Mouse (Mus musculus) forebrain, embryonic 15.5 days (tissue): ENCODE measurements around the gene Flt1. TPM values are rescaled to one million over a fixed set of nuclear protein-coding genes. Genes with fewer than 3 reads are reported as not detected.
A peak's percentile ranks its signal among the peaks of the same experiment; 100 is the strongest.

ENCODE experiments used
- ATAC-seq: fragments of 200-750 bp; cut with Nextera tagmentation; replicated peaks from 2 replicates; pipeline ENCODE4 v1.8.0; 2017; ENCODE audit warnings: mild to moderate bottlenecking, moderate TSS enrichment, moderate library complexity
- H3K27ac ChIP-seq: fragments of 300-500 bp; sonication (generic); replicated peaks from 2 replicates; pipeline ENCODE4 v1.5.1; 2015; ENCODE audit warnings: mild to moderate bottlenecking, inconsistent platforms
- H3K27me3 ChIP-seq: fragments of 300-500 bp; sonication (generic); 2 replicates; pipeline ENCODE4 v1.6.1; 2015; ENCODE audit warnings: inconsistent platforms
- H3K36me3 ChIP-seq: fragments of 300-500 bp; sonication (generic); 2 replicates; pipeline ENCODE4 v1.6.1; 2015; ENCODE audit warnings: mild to moderate bottlenecking, inconsistent platforms
- H3K4me1 ChIP-seq: fragments of 300-500 bp; sonication (generic); 2 replicates; pipeline ENCODE4 v1.6.1; 2015; ENCODE audit warnings: inconsistent platforms
- H3K4me2 ChIP-seq: fragments of 300-500 bp; sonication (generic); replicated peaks from 2 replicates; pipeline ENCODE4 v1.6.1; 2015; ENCODE audit warnings: mild to moderate bottlenecking, inconsistent platforms
- H3K4me3 ChIP-seq: fragments of 300-500 bp; sonication (generic); 2 replicates; pipeline ENCODE4 v1.5.1; 2015; ENCODE audit warnings: mild to moderate bottlenecking, inconsistent platforms
- H3K9ac ChIP-seq: fragments of 300-500 bp; sonication (generic); replicated peaks from 2 replicates; pipeline ENCODE4 v1.6.1; 2015; ENCODE audit warnings: mild to moderate bottlenecking, inconsistent platforms
- H3K9me3 ChIP-seq: fragments of 300-500 bp; sonication (generic); 2 replicates; pipeline ENCODE4 v1.6.1; 2016; ENCODE audit warnings: inconsistent platforms
- WGBS: fragments of 180-500 bp; shearing (Covaris S2); methylation state at CpG from one replicate; pipeline ENCODE4 v1.1.7; 2015; ENCODE audit warnings: mixed read lengths; 5-methylcytosine and 5-hydroxymethylcytosine counted together
- polyA plus RNA-seq: library from polyadenylated mRNA; unstranded; fragments of >200 nt; fragmentation: Nextera tagmentation; extraction: Ambion mirVana; gene quantifications from 2 replicates; pipeline ENCODE4 v1.2.1, GENCODE M21; 2015

Flt1 gene
- polyA plus RNA-seq, 1 experiment from 2014 or later = 10.7 TPM

DNA sequence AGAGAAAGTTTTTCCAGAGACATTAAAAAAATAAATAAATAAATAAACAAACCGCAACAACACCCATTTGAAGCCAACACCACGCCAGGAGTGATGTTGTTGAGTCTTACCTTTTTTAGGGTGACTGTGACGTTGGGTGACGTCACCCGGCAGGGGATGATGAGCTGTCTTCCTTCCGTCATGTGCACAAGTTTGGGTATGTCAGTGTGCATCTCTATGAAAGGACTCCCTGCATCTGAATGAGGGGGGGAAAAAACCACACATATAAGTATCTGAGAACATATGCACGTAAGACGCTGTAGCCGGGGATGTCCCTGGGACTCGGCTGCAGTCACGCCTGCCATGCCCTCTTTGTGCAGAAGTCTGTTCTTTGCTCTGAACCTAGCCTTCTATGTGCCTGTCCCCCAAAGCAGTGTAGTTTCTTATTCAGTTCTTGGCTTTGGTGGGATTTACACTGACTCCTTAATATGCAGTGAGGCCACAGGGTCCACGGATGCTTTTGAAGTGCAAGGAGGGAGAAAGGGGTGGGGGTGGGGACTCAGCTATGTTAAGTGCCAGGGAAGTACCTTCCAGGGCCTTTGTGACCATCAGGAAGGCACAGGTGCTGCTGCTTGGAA lies 42.0 kb downstream of the Flt1 start:
- Histone ChIP-seq H3K27ac (no peak overlapping the region), H3K9me3 (no peaks in the 10 kb centered on the region), H3K4me3 (no peak overlapping the region), H3K4me2 (no peak overlapping the region), H3K9ac (no peak overlapping the region), H3K4me1 (peaks cover 21% of the 10 kb centered on the region), H3K36me3 (no peaks in the 10 kb centered on the region), H3K27me3 (no peaks in the 10 kb centered on the region)
- 88% methylated on average over 12 of the region's 12 CpGs for whole genome bisulfite sequencing
- no peak for ATAC-seq

DNA sequence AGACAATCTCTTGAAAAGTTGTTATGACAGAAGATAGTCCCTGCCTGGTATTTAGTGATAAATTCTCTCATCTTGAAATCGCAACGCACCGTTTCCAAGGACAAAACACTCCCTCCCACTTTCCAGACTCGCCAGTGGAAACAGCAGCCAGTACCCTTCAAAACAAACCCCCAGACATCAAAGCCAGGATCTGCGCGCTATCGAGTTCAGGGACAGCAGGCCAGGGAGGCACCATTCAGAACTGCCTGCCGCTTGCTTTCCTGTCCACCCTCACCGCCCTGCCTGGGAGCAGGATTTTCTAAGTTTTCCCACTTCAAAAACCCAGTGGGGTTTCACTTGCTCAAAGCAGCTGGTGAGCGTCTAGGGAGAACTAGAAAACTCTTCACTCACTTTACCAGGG lies 44.6 kb downstream of the Flt1 start:
- 17% methylated on average over 10 of the region's 10 CpGs for WGBS
- Histone ChIP-seq H3K27ac (no peak overlapping the region; the same call in 1 of the 2 replicates), H3K27me3 (no peaks in the 10 kb centered on the region), H3K4me3 (no peak overlapping the region), H3K4me2 (peak overlapping the region; percentile 15; the same call in 1 of the 2 replicates), H3K36me3 (no peaks in the 10 kb centered on the region), H3K9ac (no peak overlapping the region), H3K9me3 (no peaks in the 10 kb centered on the region), H3K4me1 (peaks cover 21% of the 10 kb centered on the region)
- no peak; the same call in 1 of the 2 replicates for ATAC-seq

DNA sequence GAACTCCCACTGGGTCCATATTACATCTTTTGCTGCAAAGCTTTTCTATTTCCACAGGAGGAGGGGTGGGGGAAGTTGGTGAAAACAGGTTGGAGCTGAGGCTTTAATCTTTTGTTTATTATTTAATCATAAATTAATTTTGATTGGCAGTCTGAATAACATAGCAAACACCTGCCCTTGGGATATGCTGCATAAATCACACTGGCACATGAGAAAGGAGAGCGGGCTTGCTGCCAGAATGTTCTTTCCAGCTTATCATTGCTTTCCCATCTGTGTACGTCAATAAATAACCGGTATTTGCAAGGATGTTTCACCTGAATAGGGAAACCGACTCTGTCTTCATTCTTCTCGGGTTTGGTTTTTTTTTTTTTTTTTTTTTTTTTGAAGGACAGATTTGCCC lies 45.1 kb downstream of the Flt1 start:
- Histone ChIP-seq H3K9me3 (no peaks in the 10 kb centered on the region), H3K27ac (no peak overlapping the region), H3K9ac (no peak overlapping the region), H3K4me2 (no peak overlapping the region), H3K4me3 (no peak overlapping the region), H3K4me1 (peaks cover 21% of the 10 kb centered on the region), H3K27me3 (no peaks in the 10 kb centered on the region), H3K36me3 (no peaks in the 10 kb centered on the region)
- ATAC-seq = no peak
- WGBS = 51% methylated on average over 5 of the region's 5 CpGs

DNA sequence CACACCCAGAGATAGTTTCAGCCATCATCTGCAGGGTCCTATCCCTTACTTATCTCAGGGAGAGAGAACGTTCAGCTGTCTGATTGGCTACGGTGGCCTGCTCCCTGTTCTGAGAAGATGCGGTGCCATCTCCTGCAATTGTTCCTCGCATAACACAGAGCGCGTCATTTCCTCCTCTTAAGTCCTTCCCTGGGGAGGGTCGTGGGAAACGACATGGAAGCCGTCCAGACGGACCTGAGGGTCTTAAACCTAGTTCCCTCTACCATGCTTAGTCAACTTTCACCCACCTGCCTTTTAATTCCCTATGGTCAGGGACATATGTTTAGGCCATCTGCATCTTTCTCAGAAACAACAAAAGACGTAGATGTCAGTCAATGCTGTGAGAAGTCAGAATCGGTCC lies 46.5 kb downstream of the Flt1 start:
- Histone ChIP-seq H3K27me3 (no peaks in the 10 kb centered on the region), H3K4me2 (no peak overlapping the region), H3K9ac (no peak overlapping the region), H3K27ac (no peak overlapping the region), H3K9me3 (no peaks in the 10 kb centered on the region), H3K4me1 (peaks cover 21% of the 10 kb centered on the region), H3K36me3 (no peaks in the 10 kb centered on the region), H3K4me3 (no peak overlapping the region)
- 86% methylated on average over 12 of the region's 12 CpGs for WGBS
- ATAC-seq = no peak

DNA sequence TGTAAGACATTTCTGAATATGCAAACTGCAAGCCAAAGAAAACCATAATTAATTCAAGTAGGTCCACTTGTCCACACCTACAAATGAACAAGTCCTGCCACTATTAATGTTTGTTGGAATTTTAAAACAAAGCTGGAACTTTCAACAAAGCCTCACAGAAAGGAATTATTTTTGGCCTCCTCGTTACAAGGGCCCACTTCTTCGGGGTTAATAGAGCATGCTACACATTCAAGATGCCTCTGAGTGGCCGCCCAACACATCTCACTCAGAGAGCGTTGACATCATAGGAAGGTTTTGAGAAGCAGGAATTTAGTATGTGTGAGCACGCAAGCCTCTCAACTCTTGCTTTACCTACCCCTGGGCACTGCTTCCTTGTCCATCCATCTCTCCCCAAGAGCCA lies 50.0 kb downstream of the Flt1 start:
- 34% methylated on average over 5 of the region's 5 CpGs for WGBS
- no peaks in the 10 kb centered on the region for H3K36me3 ChIP-seq
- ATAC-seq = no peak

DNA sequence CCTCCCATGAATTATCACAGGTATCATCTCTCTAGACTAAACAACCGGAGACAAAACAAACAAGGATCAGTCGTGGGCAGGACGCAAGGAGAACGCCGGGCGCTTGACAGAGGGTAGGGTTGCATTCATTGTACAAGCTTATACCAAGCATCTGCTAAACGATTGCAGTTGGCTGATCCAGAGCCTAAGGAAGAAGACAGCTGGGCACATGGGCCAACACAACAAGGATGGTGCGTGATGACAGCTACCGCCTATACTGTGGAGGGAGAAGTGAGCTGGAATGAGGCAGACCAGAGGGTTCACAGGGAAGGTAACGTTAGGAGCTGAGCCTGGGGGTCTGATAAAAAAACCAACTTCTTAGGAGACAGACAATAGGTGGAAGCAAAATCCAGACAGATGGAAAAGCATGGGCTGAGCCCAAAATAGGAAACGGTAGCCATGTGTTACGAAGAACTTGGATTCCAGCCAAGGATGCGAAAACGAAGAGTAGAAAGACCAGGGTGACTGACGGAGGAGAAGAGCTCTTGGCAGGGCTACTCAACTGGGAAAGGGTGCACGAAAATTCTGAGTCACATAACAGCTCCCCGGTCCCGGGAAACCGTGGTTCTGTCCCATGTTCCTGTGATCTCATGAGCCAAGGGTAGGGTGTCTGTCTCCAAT lies 53.9 kb downstream of the Flt1 start:
- ATAC-seq = 0 out of 2 replicates have a peak, but pooled peaks have one; percentile 26
- H3K4me1 ChIP-seq = 0 out of 2 replicates have a peak, but pooled peaks cover 7% of the 10 kb centered on the region
- no peak overlapping the region for H3K9ac ChIP-seq
- H3K9me3 ChIP-seq = no peaks in the 10 kb centered on the region
- no peaks in the 10 kb centered on the region for H3K27me3 ChIP-seq
- no peak overlapping the region for H3K4me3 ChIP-seq
- 60% methylated on average over 19 of the region's 19 CpGs for WGBS
- H3K4me2 ChIP-seq = no peak overlapping the region
- no peaks in the 10 kb centered on the region for H3K36me3 ChIP-seq
- H3K27ac ChIP-seq = peak overlapping the region; percentile 46

More for the DNA sequence above, 50.0 kb downstream of the Flt1 start:
- Histone ChIP-seq H3K4me3 (no peak overlapping the region), H3K27ac (no peak overlapping the region), H3K4me1 (peaks cover 16% of the 10 kb centered on the region), H3K4me2 (no peak overlapping the region), H3K9ac (no peak overlapping the region), H3K9me3 (no peaks in the 10 kb centered on the region), H3K27me3 (no peaks in the 10 kb centered on the region)

DNA sequence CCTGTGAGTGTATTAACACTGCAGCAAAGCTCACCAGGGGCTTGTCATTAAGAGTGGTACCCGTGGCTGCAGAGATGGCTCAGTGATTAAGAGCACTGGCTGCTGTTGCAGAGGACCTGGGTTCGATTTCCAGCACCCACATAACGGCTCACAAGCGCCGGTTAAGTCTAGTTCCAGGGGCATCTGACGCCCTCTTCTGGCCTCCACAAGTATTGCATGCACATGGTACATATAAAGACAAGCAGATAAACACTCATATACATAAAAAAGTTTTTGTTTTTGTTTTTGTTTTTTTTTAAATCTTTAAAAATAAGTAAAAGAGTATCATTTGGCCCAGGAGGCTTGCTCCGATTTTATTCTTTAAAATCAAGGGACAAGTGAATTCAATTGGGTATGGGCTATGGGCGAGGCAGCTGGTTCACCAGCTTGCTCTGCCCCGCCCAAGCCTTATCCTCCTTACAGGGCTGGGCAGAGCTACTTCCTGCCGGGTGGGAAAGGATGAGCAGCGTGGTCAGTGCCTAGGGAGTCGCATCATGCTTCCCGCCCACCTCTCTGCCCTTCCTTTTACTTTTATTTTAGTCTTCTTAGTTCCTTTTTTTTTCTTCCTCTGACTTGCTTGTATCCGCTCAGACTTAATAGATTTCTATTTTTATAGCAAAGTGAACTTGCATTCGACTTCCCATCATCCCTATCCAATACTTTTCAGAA lies 57.0 kb downstream of the Flt1 start:
- Histone ChIP-seq H3K27ac (no peak overlapping the region), H3K4me1 (0 out of 2 replicates have a peak, but pooled peaks cover 7% of the 10 kb centered on the region), H3K4me3 (no peak overlapping the region), H3K4me2 (no peak overlapping the region), H3K36me3 (no peaks in the 10 kb centered on the region), H3K9me3 (no peaks in the 10 kb centered on the region), H3K27me3 (no peaks in the 10 kb centered on the region), H3K9ac (no peak overlapping the region)
- WGBS = 88% methylated on average over 15 of the region's 15 CpGs
- ATAC-seq = no peak

DNA sequence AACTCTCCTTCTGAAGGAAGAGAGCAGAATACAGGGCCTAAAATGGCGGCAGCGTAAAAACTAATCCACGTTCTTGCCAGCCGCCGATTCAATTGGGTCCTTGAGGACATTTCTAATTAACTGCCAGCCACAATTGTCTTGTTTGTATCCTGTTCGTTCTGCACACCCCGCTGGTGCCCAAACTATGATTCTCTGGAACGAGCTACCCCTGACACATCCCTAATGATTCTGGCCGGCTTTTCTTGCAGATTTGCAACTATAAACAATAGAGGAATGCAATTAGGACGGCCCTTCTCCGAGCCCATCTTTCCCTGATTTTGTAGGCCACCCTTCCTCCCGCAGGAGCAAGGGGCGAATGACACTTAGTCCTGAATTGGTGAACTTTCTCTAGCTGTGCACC lies 59.9 kb downstream of the Flt1 start:
- no peak overlapping the region for H3K4me2 ChIP-seq
- H3K4me3 ChIP-seq = no peak overlapping the region
- H3K27me3 ChIP-seq = no peaks in the 10 kb centered on the region
- no peak for ATAC-seq
- WGBS = 38% methylated on average over 13 of the region's 13 CpGs
- H3K27ac ChIP-seq = no peak overlapping the region
- no peaks in the 10 kb centered on the region for H3K36me3 ChIP-seq
- H3K9me3 ChIP-seq = no peaks in the 10 kb centered on the region
- no peaks in the 10 kb centered on the region for H3K4me1 ChIP-seq
- H3K9ac ChIP-seq = no peak overlapping the region

DNA sequence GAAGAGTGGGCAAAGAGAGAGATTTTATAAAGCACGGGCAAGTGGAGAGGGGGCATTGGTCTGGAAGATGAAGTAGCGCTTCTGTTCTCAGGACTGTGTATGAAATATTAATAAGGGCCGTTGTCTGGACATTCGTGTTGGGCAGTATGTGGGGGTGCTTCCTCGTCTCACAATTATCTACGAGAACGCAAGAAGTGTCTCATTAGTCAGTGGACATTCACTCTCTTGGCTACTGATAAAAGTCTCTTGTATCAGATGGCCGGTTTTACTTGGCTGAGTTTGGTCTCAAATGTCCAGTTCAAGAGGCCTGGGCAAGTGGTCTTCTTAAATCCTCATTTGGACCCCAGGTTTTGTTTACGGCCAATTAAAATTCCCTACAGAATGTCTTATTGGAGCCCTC lies 60.4 kb downstream of the Flt1 start:
- Histone ChIP-seq H3K9me3 (no peaks in the 10 kb centered on the region), H3K4me1 (no peaks in the 10 kb centered on the region), H3K9ac (no peak overlapping the region), H3K27me3 (no peaks in the 10 kb centered on the region), H3K36me3 (no peaks in the 10 kb centered on the region), H3K4me3 (no peak overlapping the region), H3K27ac (no peak overlapping the region), H3K4me2 (no peak overlapping the region)
- WGBS = 80% methylated on average over 9 of the region's 9 CpGs
- ATAC-seq = no peak

DNA sequence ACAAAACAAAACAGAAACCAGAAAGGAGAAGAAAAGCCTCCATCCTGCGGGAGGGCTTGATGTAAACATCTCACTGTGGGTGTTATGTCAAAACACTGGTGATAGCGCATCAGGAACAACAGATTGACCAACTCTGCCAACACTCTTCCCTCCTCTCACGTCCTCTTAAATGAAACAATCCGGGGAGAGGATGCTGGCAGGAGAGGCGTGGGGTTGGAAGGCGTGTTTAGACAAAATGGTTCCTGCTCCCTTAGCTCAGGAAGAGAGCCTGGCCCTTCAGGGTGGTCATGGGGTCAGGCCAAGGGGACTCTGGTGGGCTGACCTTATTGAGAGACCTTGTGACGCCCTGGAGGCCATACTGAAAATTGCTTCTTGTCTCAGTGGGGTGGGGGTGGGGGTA lies 65.9 kb downstream of the Flt1 start:
- no peaks in the 10 kb centered on the region for H3K36me3 ChIP-seq
- no peak overlapping the region for H3K4me2 ChIP-seq
- H3K27me3 ChIP-seq = no peaks in the 10 kb centered on the region
- no peaks in the 10 kb centered on the region for H3K4me1 ChIP-seq
- no peak for ATAC-seq
- H3K9me3 ChIP-seq = no peaks in the 10 kb centered on the region
- 74% methylated on average over 7 of the region's 7 CpGs for WGBS
- H3K27ac ChIP-seq = no peak overlapping the region
- no peak overlapping the region for H3K9ac ChIP-seq
- no peak overlapping the region for H3K4me3 ChIP-seq

DNA sequence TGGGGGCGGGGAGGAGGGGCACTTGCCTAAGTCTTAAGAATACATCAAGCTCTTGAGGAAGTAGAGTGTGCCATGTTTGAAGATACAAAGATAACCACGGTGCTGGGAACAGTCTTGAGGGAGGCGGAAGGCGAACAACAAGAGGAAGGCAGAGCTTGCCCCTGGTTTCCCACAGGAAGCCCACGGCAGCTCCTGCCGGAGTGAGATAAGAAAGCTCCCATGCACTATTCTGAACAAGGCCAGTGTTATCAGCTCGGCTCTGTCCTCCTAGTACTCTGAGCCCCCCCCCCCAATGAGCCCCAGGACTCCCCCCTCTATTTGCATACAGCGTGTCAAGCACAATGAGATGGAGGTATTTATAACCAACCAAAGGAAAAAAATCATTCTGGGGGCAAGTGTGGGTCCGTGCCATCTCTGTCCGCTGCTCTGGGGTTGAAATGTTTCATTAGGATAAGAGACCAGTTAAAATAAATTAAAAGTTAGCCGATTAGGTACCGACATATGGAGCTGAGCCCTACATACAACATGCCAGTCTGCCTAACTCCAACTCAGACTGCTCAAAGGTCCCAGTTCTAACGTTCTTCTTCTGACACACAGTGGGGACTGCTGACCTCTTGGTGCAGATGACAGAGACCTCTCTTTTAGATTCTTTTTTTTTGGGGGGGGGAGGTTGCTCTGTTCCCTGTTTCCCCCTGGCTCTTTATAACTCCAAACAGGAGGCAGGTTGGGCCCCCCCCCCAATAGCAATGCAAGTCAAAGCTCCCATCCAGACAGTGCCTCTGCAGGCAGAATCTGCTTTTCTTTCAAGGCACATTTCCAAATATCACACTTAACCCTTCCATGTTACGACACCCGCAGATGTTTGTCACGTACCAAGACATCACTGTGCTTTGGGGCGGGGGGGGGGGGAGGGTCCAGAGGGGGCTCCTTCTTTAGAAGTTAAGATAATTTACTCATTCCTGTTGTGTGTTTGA lies 67.6 kb downstream of the Flt1 start:
- Histone ChIP-seq H3K4me2 (no peak overlapping the region), H3K27me3 (no peaks in the 10 kb centered on the region), H3K4me1 (no peaks in the 10 kb centered on the region), H3K9ac (no peak overlapping the region), H3K9me3 (no peaks in the 10 kb centered on the region), H3K36me3 (no peaks in the 10 kb centered on the region), H3K27ac (no peak overlapping the region), H3K4me3 (no peak overlapping the region)
- ATAC-seq = no peak
- 71% methylated on average over 17 of the region's 17 CpGs for WGBS
